Mouse (Mus musculus) right cerebral cortex, postnatal 10 days (tissue): ENCODE measurements at regions not wholly inside any gene's neighbourhood (a gene's known extent, or its start where the extent isn't known, plus 50 kb on each side); places are given as distances from the start of the nearest gene placed in this dataset.

Experiments
- DNase-seq, 2 experiments: peaks; one replicate each; pipeline ENCODE4 v3.0.0; 2021; ENCODE audit warnings: low spot score in 2 of 2

DNA sequence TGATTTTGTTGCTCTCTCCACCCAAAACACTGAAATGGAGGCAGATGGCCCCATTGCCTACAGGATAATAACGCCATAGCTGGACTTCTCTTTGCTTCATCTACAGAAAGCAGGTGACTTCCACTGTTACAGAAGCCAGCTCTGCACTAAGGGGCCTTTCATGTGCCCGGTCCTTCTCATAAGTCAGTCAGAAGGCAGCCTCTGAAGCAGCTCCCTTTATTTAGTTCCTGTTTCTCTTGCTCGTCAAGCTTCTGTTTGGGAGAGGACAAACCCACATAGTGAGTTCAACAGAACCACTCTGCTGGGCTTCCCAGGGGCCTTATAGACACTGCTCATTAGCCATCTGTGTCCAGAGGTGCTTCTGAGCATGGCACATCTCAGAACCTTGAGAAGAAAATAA, 205.1 kb upstream of the Hhip start:
- no peak for DNase-seq

GRCm38 (mm10) chr8:80253541-80253940, 195.7 kb upstream of the Hhip start:
- DNase-seq, result no peak

GRCm38 (mm10) chr8:80251595-80251994, 193.8 kb upstream of the Hhip start:
- DNase-seq, result no peak

DNA sequence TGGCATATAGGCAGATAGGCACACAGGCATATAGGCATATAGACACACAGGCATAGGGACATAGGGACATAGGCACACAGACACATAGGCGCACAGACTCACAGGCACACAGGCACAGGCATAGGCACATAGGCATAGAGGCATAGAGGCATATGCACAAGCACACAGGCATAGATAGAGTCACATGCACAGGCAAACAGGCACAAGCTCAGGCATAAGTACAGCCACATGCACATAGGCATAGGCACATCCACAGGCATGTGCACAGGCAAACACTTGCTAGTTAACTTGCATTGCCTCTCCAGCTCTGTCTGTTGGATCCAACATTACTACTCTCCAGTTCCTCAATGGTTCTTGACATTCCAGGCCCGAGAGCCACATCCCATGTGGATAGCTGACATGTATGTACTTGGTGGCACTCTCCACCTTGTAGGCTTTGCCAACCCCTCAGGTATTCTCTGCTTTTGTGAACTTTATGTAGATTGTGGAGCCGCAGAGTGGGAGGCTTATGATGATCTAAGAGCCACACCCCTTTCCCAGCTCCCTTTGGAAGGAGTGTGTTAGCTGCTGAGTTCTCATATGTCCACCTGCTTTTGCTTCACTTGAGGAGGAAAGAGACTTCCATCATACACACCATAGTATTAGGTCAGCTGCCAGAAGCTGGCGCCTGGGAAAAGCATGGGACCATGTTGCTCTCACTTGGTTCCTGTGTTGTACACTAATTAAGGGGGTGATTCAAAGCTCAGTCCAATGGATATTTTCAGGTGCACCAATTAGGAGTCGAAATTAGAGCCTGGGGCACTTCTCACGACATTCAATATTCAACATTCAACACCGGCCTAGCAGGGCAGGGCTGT, 192.7 kb upstream of the Hhip start:
- DNase-seq, result no peak

GRCm38 (mm10) chr8:80249762-80250161, 192.0 kb upstream of the Hhip start:
- no peak for DNase-seq

DNA sequence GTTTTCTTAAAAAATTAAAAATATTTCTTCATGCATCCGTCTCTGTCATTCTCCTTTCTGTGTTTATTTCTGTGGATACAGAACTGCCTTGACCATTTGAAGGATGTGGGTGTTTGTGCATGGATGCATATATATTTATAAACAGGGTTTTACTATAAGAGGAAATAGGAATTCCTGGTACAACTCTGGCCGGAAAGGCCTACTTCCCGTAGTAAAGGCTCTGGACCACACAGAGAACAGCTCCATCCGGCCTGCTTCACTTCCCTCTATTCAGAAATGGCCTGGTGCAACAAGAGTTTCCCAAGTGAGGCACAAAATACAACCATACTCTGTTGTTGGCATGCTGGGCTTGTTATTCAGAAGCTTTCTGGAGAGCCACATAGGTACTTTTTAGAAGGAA, 182.1 kb upstream of the Hhip start:
- DNase-seq, result no peak

- DNase-seq, result no peak
Observed at GRCm38 (mm10) chr8:80210361-80210760, 152.6 kb upstream of the Hhip start.

- DNase-seq, result no peak
Observed at GRCm38 (mm10) chr8:80204678-80205654, 147.2 kb upstream of the Hhip start.

- no peak for DNase-seq
Observed at GRCm38 (mm10) chr8:80203769-80204677, 146.2 kb upstream of the Hhip start.

DNA sequence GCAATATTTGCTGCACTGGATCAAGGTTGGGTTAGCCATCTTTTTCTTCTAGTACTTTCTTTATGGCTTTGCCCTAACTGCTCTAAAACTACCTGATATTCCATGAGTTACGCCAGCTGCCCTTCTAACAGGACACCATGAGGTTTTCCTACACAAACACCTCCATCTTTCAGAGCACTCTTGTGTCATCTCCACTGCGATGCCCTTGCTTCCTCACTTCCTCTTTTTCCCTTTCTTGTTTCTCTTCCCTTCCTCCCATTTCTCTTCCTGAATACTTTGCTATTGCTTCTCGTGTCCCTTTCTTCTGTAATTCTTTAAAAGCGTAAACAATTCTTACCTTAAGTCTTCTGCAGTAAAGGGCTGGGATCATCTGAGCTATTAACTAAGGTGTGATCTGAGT, 139.9 kb upstream of the Hhip start:
- DNase-seq, result no peak

GRCm38 (mm10) chr8:80190510-80190908, 132.7 kb upstream of the Hhip start:
- peak; percentile 32 to 45 for DNase-seq

DNA sequence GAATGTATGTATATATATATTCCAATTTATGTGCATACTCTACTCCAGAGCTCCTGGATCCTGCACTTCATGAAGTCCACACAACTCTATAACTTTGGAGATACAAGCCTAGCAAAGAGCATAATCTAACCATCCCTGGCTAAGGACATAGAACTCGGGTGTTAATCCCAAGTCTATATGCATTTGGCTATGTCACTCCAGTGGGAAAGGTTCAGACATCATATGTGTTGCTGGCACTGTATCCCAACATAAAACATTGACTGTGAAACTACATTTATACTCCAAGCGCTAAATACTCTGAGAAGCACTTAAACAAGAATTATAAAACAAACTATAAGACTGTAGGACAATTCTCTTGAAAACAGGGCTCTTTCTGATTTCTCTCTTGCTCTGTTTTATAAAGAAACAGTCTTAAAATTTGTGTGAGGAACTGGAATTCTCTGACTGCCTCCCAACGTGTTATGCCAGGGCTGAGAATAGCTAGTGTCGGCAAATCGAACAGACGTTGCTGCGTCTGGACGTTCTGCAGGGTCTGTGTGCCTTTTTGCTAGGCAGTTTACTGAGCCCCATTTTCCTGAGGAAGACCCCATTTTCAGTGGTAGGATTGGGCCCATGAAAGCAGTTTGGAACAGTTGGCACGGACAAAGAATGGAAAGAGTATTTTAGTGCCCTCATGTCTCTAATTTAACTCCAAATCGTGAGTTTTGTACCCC, 132.1 kb upstream of the Hhip start:
- DNase-seq, result peak; percentile 59 to 76

DNA sequence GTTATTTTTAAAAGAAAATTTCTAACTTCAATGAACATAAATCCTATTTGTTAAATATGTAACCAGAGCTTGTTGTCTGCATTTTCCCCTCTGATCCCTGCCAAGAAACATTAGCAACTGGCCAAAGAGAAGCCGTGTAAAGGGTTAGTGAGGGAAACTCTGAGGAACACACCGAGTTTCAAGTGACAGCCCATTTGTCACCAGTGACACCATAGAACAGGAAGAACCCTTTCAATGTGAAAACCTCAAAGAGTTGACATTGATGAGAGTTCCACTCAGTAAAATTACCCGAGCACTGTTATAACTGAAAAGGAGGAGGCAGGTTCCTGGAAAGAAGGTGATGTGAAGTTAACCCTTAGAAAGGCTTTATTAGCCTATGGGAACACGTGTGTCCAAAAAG, 127.5 kb upstream of the Hhip start:
- DNase-seq, result no peak

DNA sequence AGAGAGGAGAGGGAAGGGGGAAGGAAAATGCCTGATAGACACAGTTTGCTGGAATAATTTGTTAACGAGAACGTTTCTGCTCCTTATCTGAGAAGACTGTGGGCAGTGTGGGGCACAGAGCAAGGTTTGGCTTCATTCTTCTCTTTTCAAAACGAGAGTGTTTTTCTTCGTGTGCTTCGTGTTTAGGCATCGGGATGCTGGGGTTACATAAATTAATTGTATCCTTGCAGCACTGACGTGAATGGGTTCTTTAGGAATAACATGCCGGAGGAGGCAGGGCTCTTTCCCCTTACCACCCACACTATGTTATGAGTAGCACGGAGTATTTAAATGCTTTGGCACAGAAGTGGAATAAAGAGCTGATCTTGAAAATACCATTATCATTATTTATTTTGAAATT, 110.9 kb upstream of the Hhip start:
- peak in 1 of 2 experiments; percentile 37 for DNase-seq

DNA sequence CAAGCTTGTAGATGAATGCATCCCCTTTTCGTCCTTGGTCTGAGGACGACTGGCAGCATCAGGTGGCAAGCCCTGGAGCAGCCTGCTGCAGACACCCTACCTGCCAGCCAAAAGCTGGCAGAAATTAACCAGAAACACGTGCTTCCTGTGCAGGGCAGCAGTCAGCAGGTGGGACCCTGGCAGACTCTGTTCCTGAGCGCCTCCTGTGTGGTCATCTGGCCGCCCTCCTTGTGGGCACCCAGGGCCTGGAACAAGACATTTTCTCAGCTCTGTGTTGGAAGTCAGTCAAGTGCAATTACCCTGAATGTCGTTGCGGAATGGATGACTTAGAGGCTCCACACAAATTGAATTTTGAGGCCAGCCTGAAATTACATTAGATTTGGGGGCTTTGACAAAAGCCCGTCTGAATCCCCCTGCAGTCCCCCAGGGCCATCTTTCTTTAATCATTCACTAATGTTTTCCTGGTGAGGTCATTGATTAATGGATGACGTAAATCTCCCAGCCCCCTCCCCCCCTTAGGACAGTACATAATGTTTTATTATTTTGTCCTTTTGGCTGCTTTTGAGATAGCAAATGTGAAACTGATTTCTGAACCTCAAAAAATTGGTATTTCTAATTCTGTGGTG, 91.8 kb upstream of the Hhip start:
- DNase-seq, result no peak

GRCm38 (mm10) chr8:80147929-80148328, 90.1 kb upstream of the Hhip start:
- DNase-seq, result no peak

- no peak for DNase-seq
Observed at GRCm38 (mm10) chr8:80138481-80138880, 80.7 kb upstream of the Hhip start.

GRCm38 (mm10) chr8:80120378-80120965, 62.7 kb upstream of the Hhip start:
- no peak for DNase-seq

GRCm38 (mm10) chr8:80117328-80117727, 59.5 kb upstream of the Hhip start:
- DNase-seq, result no peak
